Mouse (Mus musculus) right cerebral cortex, postnatal 14 days (tissue): ENCODE results near the gene Gyg.

Source experiments
- DNase-seq: peaks from one replicate; pipeline ENCODE4 v3.0.0; 2022

Gyg gene

GRCm38 (mm10) chr3:20154531-20155367 is at the start of gene Gyg:
Gyg (minus strand) TSS chr3:20155317.
- DNase-seq, result peak; percentile 55

DNA sequence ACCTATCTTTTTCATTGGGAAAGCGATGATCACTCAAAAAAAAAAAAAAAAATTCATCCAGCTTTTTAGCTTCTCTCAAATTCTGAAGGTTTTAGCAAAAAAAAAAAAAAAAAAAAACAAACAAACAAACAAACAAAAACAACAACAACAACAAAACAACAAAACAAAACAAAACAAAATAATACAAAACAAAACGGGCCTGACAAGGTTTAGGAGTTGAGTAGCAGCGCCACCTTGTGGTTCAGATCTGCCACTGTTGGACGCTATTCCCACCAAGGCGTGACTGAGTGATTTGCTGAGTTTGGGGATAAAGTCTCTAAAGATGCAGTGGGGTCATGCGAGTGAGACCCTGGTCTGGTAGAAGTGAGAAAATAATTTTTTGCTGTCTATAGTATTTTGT is 43.8 kb upstream of the Gyg start:
- peak; percentile 60 for DNase-seq

DNA sequence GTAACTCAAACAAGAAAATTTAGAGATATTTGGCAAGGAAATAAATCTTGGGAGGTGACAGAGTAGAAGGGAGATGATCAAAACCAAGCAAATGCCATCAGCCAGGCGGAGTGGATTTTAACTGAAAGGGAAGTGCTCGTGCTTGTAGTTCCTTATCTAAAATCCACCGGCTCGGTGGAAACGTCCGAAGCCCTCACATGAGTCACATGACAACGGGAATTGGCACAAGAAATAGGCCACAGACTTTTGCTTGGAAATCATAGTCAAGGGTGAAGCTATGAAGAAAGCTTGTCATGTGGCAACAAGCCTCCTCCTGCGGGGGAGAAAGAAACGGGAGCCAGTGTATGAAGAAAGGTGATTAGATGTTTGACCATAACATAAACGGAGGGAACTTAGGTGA is 42.8 kb upstream of the Gyg start:
- DNase-seq, result no peak

GRCm38 (mm10) chr3:20188976-20189675 is 34.0 kb upstream of the Gyg start:
- no peak for DNase-seq

DNA sequence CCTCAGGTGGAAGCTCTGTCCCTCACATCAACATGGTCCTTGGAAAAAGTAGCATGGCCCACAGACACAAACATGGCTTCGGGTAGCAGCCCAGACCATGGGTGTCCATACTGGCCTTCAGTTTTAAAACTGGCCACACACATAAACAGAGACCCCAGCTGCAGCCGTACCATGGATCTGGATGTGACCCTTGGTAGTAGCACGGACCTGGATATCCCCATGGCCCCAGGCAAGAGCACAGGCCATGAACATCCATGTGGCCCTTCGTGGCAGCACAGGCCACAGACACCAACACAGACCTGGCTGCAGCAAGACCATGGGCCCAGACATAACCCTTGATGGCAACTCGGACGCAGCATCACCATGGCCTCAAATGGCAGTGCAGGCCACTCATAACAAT is 17.3 kb upstream of the Gyg start:
- no peak for DNase-seq

- no peak for DNase-seq
Measured at GRCm38 (mm10) chr3:20167487-20167886, 12.4 kb upstream of the Gyg start.

- DNase-seq, result no peak
Measured at GRCm38 (mm10) chr3:20155476-20155875, 359 bp upstream of the Gyg start.

GRCm38 (mm10) chr3:20151651-20152050 is 3.5 kb downstream of the Gyg start:
- no peak for DNase-seq

DNA sequence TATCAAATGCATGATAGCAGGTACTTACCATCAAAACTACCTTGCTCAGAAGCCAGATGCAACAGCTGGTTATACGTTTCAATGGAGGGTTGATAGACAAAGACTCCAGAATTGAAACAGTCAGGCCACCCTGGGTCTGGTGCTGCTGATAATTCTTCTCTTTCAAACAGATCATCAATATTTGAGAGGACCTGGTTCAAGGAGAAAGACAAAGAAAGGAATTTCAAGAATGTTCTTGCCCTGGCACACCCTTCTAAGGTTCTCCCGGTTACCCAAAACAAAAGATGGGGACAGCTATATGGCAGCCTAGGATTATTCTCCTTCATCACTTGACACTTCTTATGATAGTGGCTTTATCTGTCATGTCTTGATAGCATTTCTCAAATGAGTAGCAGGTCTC is 4.6 kb downstream of the Gyg start:
- DNase-seq, result no peak

GRCm38 (mm10) chr3:20147647-20148046 is 7.5 kb downstream of the Gyg start:
- no peak for DNase-seq

GRCm38 (mm10) chr3:20146884-20147395 is 8.2 kb downstream of the Gyg start:
- no peak for DNase-seq

- no peak for DNase-seq
Measured at GRCm38 (mm10) chr3:20145696-20146113, 9.4 kb downstream of the Gyg start.

- DNase-seq, result no peak
Measured at GRCm38 (mm10) chr3:20144401-20144800, 10.7 kb downstream of the Gyg start.

DNA sequence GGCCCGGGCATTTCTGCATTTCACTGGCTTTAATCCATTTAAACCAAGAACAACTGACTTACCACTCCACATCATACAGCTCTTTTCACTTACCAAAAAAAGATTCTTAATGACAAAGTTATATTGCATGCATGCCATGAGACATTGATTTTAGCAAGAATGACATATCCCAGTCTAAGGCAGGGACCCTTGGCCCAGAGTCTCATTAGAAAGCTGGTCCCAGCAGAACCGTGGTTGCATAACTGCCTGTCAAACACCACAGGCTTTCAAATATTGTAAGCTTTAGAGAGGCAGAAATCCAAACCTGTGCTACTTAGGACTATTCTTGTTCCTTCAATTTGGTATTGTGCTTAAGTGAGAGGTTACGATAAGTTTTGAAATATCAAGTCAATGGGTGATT is 11.4 kb downstream of the Gyg start:
- no peak for DNase-seq

DNA sequence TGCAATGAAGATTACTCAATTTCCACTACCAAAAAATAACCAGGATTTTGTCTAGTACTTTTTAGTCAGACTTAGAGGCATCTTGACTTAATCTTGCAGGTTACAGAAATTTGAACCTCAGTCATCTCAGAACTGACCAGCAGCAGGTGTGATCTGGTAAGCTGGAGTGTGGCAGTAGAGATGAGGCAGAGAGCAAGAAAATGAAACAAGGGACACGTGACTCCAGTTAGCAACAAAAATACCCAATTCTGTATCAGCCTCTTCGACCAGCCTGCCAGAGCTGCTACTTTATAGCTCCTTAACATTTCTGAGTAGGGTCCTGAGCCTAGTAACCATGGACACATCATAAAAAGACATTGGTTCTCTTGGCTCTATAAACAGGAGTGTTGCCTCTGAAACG is 12.5 kb downstream of the Gyg start:
- DNase-seq, result no peak

GRCm38 (mm10) chr3:20142101-20142500 is 13.0 kb downstream of the Gyg start:
- DNase-seq, result no peak

DNA sequence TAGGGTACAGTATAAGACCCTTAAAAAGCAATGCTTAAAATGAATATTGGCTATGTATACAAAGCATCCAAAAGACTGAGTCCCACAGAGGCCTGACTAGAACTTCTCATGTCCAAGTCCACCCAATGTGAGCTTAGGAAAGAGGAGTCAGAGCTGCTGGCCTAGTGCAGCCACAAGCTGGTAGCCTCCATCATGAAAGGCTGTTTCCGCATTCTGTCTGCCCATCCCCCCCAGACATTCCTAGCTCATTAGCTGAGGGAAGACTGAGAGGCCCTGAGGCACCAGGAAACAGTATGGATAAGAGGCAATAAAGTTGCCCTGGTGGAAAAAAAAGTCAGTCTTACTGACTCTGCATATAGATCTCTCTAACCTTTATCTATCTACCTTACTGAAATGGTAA is 13.4 kb downstream of the Gyg start:
- DNase-seq, result no peak

DNA sequence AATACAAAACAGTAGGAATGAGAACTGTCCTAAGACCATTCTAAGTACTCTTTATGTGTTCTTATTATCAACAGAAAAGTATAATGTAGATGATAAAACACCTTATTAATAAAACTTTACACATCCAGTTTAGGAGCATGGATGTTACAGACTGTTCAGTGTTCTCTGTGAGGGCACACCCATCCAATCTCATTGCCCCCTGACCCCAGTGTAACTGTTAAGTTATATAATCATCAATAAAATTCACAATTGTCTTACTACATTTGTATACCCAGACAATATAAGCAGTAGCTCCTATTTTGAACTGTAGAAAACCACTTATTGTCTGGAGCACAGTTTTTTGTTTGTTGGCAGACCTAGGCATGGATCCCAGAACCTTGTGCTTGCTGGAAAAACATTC is 13.9 kb downstream of the Gyg start:
- DNase-seq, result no peak

DNA sequence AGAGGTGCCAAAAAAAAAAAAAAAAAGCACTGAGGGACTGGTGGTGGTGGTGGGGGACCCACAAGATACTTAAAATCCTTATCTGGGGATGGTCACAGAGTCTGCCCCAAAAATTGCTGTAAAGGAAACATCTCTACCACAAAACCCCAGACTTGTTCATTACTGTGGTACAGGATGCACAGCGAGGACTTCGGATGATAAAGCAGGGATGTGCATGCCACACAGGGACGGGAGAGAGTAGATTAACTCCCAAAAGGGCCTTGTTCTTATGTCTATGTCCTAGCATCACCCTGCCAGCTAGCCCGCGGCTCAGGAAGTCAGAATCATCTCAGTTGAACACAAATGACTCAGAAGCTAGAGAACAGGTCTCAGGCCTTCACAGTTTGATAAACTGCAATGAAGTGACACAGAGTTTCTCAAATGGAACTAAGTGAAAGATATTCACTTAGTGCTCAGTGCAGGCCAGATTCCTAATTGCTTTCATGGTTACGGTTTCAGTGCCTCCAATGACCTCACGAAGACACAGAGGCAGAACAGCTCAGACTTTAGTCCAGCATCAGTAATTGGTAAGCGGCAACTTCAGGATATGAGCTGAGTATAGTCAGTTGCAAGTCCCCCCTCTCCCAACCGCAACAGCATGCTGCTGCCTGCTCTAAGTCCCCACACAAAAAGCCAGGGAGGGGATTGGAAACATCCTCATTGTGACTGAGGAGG is 18.1 kb downstream of the Gyg start:
- DNase-seq, result no peak

- no peak for DNase-seq
Measured at GRCm38 (mm10) chr3:20134545-20134944, 20.6 kb downstream of the Gyg start.

DNA sequence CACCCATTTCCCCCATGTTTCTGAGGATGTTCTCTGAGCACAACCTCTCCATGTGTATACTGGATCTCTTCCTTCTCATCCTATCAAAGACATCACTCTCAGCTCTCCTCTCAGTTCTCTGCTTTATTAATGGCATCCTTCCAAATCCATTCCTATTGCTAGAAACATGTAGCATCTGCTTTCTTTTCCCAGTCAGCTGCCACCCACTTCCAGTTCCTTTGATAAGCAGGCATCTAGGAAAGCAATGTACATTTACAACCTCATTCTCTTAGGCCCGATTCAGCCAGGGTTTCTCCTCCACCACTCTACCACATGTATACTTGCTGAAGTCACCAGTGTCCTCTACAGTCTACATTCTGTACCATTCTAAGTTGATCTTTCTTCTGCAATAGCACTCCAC is 21.4 kb downstream of the Gyg start:
- DNase-seq, result no peak

DNA sequence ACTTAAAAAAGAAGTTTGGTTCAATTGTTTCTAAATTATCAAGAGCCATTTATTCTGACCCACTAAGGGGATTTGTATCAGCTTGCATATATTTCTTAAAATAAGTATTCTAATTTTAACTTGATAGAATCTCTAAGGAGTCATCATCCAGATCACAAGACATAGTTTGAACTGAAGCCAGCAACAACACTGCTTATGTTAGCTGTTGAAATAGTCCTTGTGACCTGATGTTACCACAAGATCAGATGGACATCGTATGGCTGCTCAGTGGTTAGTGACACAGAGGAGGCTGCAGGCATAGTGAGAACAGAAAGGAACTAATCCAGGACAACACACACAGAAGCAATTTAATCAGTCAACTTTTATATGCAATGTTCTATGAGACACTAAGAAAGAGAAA is 22.4 kb downstream of the Gyg start:
- DNase-seq, result no peak

DNA sequence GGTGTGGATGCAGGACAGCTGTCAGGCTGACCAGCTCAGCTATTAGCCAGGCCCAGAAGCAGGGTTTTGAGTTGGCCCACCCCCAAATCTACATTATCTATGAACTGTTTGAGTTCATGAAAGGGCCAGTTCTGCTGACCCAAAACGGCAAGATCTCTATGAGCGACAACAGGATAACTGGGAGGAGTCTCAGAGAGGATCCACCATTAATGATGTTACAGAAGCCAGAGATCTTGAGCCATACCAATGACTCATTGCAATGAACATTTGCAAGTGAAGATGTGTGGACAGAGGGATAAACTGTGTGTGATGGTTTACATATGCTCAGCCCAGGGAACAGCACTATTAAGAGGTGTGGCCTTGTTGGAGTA is 23.8 kb downstream of the Gyg start:
- DNase-seq, result no peak
